Mouse (Mus musculus) lung, postnatal 4 days (tissue): ENCODE measurements around the gene Apaf1.

ENCODE experiments used
- DNase-seq, 2 experiments: peaks; one replicate each; pipeline ENCODE4 v3.0.0; 2021

The Apaf1 gene

DNA sequence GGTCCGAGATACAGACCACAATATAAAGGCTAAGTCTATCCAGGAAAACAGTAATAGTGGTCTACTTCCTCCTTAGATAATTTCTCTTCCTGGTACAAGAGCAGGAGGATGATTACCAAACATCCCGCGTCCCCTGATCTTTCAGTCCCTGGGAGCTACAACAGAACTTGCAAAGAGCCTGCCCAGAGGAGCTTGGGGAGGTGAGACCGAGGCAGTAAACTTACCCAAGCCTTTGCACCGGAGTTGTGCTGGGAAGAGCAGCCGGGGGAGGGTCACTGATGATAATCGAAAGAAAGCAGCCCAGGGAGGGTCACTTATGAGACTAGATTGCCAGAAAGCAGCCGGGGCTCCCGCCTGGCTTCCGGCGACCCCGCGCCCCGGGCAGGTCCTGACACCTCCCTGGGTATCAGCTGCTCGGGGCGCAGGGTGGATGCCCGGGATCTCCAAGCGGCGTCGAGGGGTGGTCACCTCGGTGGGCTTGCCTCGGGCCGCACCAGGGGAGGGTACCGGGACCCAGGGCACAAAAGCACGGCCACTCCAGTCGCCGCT, 537 bp downstream of the Apaf1 start:
- DNase-seq: no peak

DNA sequence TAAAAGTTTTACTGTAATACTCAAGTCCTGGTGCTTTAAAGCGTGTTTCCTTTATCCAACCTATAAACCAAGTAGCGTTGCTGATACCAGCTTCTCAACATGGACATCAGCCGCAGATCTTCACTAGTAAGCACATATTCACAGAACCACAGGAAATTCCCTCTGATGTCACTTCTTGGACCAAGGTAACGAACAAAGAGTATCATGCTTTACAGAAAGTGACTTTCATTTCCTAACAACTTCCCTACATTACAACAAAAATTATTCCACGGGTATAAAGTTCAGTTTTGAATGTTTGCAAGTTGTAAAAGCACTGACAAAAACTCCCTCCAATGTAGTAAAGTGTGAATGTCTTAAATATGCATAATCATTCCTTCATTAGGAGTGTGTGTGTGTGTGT, 2.0 kb downstream of the Apaf1 start:
- DNase-seq: no peak

- no peak for DNase-seq
Observed at GRCm38 (mm10) chr10:91076667-91077066, 5.9 kb downstream of the Apaf1 start.

DNA sequence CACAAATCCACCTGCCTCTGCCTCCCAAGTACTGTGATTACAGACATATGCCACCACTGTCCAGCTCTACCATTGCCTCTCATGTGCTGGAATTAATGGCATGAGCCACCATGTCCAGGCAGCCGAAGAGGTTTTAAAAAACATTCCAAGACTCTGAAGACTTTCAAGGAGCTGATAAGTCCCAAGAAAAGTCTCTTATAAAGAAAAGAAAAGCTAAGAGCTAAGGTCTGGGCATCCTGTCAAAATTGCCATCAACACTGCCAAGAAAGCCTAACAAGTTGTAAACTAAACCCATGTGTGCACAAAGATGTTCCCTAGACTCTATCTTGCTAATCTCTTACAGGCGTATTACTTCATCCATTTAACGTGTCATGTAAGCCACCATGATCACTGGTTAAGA, 9.2 kb downstream of the Apaf1 start:
- peak in 1 of 2 experiments; percentile 9 for DNase-seq

GRCm38 (mm10) chr10:91071768-91072167, 10.8 kb downstream of the Apaf1 start:
- DNase-seq: no peak

DNA sequence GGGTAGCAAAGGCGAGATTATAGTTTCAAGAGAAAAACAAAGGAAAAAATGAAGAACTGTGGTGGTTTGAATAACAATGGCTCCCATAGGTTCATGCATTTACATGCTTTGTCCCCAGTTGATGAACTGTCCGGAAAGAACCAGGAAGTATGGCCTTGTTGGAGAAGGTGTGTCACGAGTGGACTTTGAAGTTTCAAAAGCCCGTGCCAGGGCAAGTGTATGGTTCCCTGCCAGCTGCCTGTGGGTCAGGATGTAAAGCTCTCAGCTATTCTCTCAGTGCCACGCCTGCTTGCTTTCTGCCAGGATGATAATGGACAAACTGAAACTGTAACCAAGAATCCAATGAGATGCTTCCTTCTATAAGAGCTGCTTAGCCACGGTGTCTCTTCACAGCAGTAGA, 20.2 kb downstream of the Apaf1 start:
- no peak for DNase-seq

GRCm38 (mm10) chr10:91060742-91061141, 21.8 kb downstream of the Apaf1 start:
- no peak for DNase-seq

DNA sequence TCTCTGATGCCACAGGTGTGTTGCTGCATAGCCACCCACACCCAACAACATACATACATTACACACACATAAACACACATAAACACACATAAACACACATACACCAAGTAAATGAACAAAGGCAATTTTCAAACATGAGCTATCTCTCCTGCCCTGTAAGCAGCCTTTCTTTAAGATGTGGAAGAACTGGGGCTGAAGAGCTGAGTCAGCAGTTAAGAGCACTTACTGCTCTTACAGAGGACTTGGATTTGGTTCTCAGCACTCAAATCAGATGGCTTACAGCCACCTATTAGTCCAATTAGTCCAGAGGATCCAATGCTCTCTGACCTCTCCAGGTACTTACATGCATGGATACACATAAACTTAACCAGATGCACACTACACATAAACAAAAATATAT, 29.8 kb downstream of the Apaf1 start:
- DNase-seq: no peak

- no peak for DNase-seq
Observed at GRCm38 (mm10) chr10:91051156-91051555, 31.4 kb downstream of the Apaf1 start.

DNA sequence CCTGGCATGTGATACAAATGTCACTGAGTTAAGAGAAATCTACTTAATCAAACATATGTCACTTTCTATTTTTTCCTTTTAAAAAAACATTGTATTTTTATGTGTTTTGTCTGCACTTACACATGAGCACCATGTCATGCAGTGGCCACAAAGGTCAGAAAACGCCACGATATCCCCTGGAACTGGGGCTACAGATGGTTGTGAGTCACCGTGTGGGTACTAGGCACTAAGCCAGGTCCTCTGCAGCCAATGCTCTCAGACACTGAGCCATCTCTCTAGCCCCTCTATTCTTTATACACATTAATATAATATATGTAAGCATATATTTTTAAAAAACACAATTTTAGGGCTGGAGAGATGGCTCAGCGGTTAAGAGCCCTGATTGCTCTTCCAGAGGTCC, 32.9 kb downstream of the Apaf1 start:
- DNase-seq: no peak

GRCm38 (mm10) chr10:91033942-91034341, 48.6 kb downstream of the Apaf1 start:
- DNase-seq: peak; percentile 41 to 65

DNA sequence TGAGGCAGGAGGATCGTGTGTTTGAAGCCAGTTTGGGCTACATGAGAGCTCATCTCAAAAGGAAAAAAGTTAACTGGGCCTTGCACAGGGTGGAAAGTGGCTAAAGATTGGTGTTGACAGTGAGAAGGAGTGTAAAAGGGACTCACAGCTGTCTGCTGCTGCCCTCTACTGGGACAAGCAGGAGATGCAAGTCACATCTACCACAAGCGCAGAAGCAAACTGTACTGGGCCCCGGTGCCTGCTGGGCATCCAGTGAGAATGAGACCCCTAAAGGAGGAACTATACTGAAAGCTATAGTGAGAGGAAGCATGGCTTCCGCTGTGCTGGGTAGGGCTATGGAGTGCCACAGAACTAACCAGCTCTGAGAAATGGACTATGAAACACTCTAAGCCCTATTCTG, 50.2 kb downstream of the Apaf1 start:
- DNase-seq: peak; percentile 64 to 74

DNA sequence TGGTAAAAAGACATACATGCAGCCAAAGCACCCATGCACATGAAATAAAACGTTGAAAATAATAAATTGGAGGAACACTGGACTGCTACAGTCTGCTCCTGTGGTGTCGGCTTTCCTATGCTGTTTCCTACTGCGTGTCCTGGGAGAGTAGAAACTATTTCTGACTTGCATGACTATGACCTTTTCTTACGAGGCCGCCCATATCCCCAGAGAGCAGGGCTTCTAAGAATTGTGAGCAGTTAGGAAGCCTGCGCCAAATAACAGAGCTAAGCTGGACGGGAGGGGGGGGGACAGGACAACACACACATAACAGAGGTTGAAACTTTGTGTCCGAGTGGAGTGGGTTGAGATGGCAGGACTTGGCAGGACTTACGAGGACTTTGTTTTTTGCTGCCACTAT, 51.4 kb downstream of the Apaf1 start:
- DNase-seq: no peak

GRCm38 (mm10) chr10:91029002-91029539, 53.5 kb downstream of the Apaf1 start:
- no peak for DNase-seq

- DNase-seq: no peak
Observed at GRCm38 (mm10) chr10:91027964-91028363, 54.6 kb downstream of the Apaf1 start.

- no peak for DNase-seq
Observed at GRCm38 (mm10) chr10:91027468-91027867, 55.1 kb downstream of the Apaf1 start.

DNA sequence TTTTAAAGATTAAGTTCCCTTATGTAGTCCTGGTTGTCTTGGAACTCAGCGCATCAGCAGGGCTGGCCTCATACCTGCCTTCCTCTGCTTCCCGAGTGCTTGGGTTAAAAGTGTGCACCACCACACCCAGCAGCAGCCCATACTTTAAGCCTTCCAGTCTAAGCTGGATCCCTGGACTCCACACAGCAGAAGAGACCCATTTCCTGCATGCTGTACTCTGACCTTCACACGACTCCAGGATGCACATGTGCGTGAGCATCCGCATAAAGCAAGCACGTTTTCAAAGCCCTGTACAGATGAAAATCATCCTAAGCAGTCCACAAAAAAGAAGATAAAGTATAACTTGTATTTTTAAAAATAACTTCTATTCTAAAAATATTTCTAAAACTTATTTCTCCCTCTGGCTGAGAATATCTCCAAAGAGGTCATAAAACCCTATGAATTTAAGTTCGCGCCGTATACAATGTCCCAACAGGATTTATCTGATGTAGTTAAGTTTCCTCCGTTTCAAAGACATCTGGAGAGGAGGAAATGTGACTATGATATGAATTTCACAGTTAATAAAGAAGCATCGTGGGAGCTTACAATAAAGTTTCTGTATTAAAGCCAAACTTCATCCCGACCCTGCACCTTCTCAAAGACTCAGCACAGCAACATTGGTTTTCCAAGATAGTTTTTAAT, 76.6 kb downstream of the Apaf1 start:
- DNase-seq: no peak

DNA sequence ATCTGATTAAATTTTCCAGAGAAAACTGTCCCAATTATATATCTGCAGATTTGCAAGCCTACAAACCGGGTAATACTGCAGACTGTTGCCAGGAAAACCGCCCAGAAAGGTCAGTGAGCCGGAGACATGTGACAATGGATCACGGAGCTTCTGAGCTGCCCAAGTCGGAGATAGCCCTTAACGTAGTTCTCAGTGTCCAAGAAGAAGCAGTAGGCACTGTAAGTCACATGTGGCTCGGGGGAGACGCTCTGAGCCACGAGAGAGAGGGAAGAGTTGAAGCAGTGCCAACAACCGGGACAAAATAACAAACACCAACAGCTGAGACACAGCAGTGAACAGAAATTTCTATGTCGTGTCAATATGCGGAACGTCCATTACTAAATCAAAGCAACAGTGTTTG, 81.1 kb downstream of the Apaf1 start:
- DNase-seq: peak in 1 of 2 experiments; percentile 13

GRCm38 (mm10) chr10:90999899-91000298, 82.7 kb downstream of the Apaf1 start:
- DNase-seq: no peak

DNA sequence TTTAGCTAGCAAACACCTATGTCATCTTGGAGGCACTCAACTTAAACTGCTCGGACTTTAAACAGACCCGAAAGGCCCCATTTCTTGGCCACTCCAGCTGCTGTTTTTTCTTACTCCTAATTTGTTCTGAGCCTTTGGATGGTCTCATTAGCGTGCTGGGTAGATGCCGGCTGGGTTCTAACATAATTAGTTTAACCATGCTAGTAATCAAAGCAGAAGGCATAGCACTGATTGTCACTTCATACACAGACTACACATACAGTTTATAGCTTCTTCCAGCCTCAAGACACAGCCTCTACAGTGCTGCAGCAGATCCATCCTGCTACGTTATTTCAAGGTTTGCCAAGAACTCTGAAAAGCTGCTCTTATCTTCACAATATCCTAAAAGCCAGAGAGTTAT, 88.7 kb downstream of the Apaf1 start:
- no peak for DNase-seq

- no peak for DNase-seq
Observed at GRCm38 (mm10) chr10:90992237-90992636, 90.3 kb downstream of the Apaf1 start.

- no peak for DNase-seq
Observed at GRCm38 (mm10) chr10:90990340-90990739, 92.2 kb downstream of the Apaf1 start.

DNA sequence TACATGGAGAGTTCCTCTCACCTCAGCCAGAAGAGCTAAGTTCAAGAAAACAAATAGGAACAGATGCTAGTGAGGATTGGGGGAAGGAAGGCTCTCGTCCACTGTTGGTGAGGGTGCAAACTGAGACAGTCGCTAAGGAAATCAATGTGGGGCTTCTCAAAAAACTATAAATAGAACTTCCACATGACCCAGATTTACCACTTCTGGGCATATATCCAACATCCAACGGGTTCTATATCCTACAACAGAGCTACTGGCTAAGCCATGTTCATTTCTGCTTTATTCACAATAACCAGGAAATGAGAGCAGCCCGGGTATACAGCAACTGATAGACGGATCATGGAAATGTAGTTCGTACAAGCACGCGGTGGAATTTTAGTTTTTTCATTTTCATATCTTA, 99.5 kb downstream of the Apaf1 start:
- DNase-seq: no peak

DNA sequence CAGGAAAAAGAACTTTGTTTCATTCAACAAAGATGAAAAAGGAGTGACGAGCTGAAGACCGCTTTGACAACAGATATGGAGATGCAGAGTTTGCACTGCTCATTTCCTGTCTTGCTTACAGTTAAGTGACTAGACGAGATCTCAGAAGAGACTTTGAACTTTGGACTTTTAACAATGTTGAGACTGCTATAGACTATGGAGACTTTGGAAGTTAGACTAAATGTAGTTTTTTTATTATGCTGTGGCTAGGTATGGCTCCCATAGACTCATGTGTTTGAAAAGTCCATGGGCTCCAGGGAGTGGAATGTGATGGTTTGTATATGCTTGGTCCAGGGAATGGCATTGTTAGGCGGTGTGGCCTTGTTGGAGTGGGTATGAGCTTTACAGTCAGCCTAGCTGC, 100.8 kb downstream of the Apaf1 start:
- DNase-seq: no peak

DNA sequence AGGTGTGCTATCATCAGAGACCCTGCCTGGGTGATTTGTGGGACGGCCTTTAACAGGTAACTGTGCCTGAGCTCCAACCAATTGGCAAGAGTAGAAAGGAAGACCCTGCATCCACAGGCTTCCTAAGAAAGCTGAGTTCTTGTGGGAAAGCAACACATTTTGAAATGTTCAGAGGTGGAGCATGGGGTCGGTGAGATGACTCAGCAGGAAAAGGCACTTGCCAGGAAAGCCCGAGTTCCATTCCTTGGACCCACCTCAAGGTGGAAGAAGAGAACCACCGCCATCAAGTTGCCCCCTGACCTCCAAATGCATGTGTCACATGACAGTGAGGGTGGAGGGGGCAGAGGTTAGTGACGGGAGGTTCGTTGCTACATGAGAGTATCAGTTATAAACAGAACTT, 108.1 kb downstream of the Apaf1 start:
- DNase-seq: no peak
